ENCODE assay signal across 15 mouse cellular contexts in the genomic region with DNA sequence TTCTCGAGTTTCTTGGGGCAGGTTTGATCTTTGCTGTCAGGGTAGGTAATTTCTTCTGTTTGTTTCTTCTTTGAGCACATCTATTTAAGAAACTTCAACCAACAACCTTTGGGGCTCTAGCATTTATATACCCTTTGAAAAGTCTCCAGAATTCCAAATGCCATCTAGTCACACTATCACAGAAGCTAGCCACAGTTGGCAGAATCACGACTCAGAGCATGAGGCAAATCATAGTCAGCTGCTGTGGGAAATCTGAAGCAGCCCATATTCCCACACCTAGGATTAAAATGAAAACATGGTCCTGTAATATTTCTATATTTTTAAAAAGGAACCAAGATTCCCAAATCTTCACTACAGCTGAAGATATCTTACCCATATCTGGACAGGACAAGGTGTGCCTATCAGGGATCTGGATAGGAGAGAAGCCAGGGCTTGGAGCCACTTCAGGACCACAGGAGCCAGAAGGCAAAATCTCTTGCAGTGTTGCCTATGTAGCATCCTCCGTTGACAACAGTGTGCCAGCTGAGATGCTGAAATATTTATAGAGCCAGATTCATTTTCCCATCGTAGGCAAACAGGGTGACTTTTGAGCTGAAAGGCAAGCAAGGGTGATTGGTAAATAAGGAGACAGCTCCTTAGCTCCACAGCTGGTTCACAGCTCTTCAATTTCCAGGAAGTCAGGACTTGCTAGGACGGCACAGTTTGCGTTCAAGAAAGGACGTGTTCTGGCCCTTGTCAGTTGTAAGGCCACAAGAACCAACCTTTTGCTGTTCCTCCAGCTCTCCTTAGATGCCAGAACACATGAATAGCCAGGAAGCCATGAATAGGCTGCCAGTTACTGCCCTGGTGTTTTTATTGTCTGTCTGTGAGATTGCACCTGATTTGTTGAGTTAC.
A peak's percentile ranks its signal among the peaks of the same experiment; 100 is the strongest.
DNase-seq lines count a peak whose midpoint lies in the region; ATAC-seq and TF ChIP-seq lines count a peak whose summit lies in the region.
"Had no signal": no experiment of that assay in that cellular context is flagged by ENCODE, and none has a peak within 500 bp of the region (broad histone marks: within the 10 kb centered on the region; RNA-seq: fewer than 3 reads in every experiment).

No protein-coding gene starts in this region.

- 0 out of 2 replicates have a peak, but pooled peaks cover 2% of the 10 kb centered on the region for H3K36me3 ChIP-seq in midbrain, postnatal 0 days (ENCODE audit: insufficient read depth, low read length)
- peaks cover 29% of the 10 kb centered on the region for H3K36me3 ChIP-seq in midbrain, embryonic 14.5 days (ENCODE audit: control insufficient read depth, insufficient read depth, low read length)

- peak; percentile 75 for DNase-seq in cerebellum, adult 9-10 months
- no peak for DNase-seq in cerebellum, adult 11 months
- DNase-seq in gastrocnemius, postnatal 25 days = peak; percentile 50
- no peak for DNase-seq in gastrocnemius, postnatal 4 days (ENCODE audit: low spot score in 2 of 2)
- no peak for DNase-seq in midbrain, postnatal 0 days (ENCODE audit: low spot score)
- DNase-seq in midbrain, embryonic 14.5 days = no peak
- DNase-seq in spleen, postnatal 36 days (ENCODE audit: low spot score in 2 of 2) = no peak
- DNase-seq: heart, postnatal 10 days; kidney, postnatal 14 days; left cerebral cortex, postnatal 4 days; thymus, postnatal 36 days had no signal

- H3K27me3 ChIP-seq in midbrain, postnatal 0 days (ENCODE audit: insufficient read depth, low read length) = no peaks in the 10 kb centered on the region
- no peaks in the 10 kb centered on the region for H3K27me3 ChIP-seq in midbrain, embryonic 14.5 days (ENCODE audit: control insufficient read depth, insufficient read depth, low read length)
- H3K27me3 ChIP-seq: hindbrain, embryonic 13.5 days had no signal

- H3K27ac ChIP-seq in midbrain, postnatal 0 days (ENCODE audit: low read depth, low read length) = peak overlapping the region; percentile 26; the same call in 1 of the 2 replicates
- H3K27ac ChIP-seq in midbrain, embryonic 14.5 days (replicated peaks; ENCODE audit: low read depth, low read length) = no peak overlapping the region
- H3K27ac ChIP-seq: hindbrain, embryonic 13.5 days had no signal

- H3K9ac ChIP-seq in midbrain, postnatal 0 days (replicated peaks; ENCODE audit: low read length, poor library complexity, severe bottlenecking) = no peak overlapping the region
- no peak overlapping the region for H3K9ac ChIP-seq in midbrain, embryonic 14.5 days (replicated peaks; ENCODE audit: low read length)
- H3K9ac ChIP-seq: hindbrain, embryonic 13.5 days had no signal

- H3K4me1 ChIP-seq in midbrain, postnatal 0 days (ENCODE audit: insufficient read depth, low read length) = no peaks in the 10 kb centered on the region
- H3K4me1 ChIP-seq in midbrain, embryonic 14.5 days (ENCODE audit: control insufficient read depth, insufficient read depth, low read length) = no peaks in the 10 kb centered on the region

- no peak for ATAC-seq in midbrain, postnatal 0 days (ENCODE audit: low FRiP score)
- ATAC-seq in midbrain, embryonic 14.5 days (ENCODE audit: low FRiP score, low TSS enrichment) = no peak
- ATAC-seq: intestine, embryonic 16.5 days; lung, postnatal 0 days had no signal

- WGBS in midbrain, postnatal 0 days = 72% methylated on average over 7 of the region's 7 CpGs
- 80% methylated on average over 7 of the region's 7 CpGs for WGBS in midbrain, embryonic 14.5 days

- no peaks in the 10 kb centered on the region for H3K9me3 ChIP-seq in midbrain, postnatal 0 days (ENCODE audit: low read length)
- no peaks in the 10 kb centered on the region for H3K9me3 ChIP-seq in midbrain, embryonic 14.5 days (ENCODE audit: control insufficient read depth, low read length)
- H3K9me3 ChIP-seq: hindbrain, embryonic 13.5 days had no signal

- H3K4me3 ChIP-seq in midbrain, postnatal 0 days (ENCODE audit: low read depth, low read length) = no peak overlapping the region
- H3K4me3 ChIP-seq in midbrain, embryonic 14.5 days (replicated peaks; ENCODE audit: low read depth, low read length) = no peak overlapping the region
- H3K4me3 ChIP-seq: hindbrain, embryonic 13.5 days had no signal

- TF ChIP-seq CTCF in midbrain, postnatal 0 days (IDR thresholded peaks at IDR 0.05) = no peak

- H3K4me2 ChIP-seq in midbrain, postnatal 0 days (ENCODE audit: low read depth, low read length, poor library complexity, severe bottlenecking) = no peak overlapping the region
- no peak overlapping the region for H3K4me2 ChIP-seq in midbrain, embryonic 14.5 days (ENCODE audit: low read length)
- H3K4me2 ChIP-seq: hindbrain, embryonic 13.5 days; liver, embryonic 11.5 days had no signal

Comparison
In these comparisons a context has a peak if more than half of its experiments do, and no peak if none do; other contexts are left out.
1. DNase-seq: peak in cerebellum, adult 9-10 months (single experiment) and gastrocnemius, postnatal 25 days (single experiment); none in cerebellum, adult 11 months (single experiment), gastrocnemius, postnatal 4 days (0 of 2), midbrain, postnatal 0 days (single experiment), midbrain, embryonic 14.5 days (single experiment) and spleen, postnatal 36 days (0 of 2).